Mouse (Mus musculus) macrophage (primary cell): ENCODE results near the gene Gm826. TPM values are rescaled to one million over a fixed set of nuclear protein-coding genes. Genes with fewer than 3 reads are reported as not detected.
A peak's percentile ranks its signal among the peaks of the same experiment; 100 is the strongest.

Experiments used
- H3K27ac ChIP-seq: fragments of 350-480 bp; formaldehyde crosslinking; 2 replicates; pipeline ENCODE4 v1.9.0; 2021
- H3K36me3 ChIP-seq: fragments of 350-480 bp; formaldehyde crosslinking; 2 replicates; pipeline ENCODE4 v1.9.0; 2021; ENCODE audit errors: inconsistent target
- H3K4me3 ChIP-seq: fragments of 350-480 bp; formaldehyde crosslinking; 2 replicates; pipeline ENCODE4 v1.9.0; 2021; ENCODE audit errors: inconsistent target
- H3K79me2 ChIP-seq: fragments of 350-480 bp; formaldehyde crosslinking; 2 replicates; pipeline ENCODE4 v1.9.0; 2021; ENCODE audit errors: inconsistent target
- WGBS: methylation state at CpG from one replicate; pipeline ENCODE4 v1.1.7; 2026; ENCODE audit warnings: inconsistent platforms; ENCODE audit not compliant: missing documents; 5-methylcytosine and 5-hydroxymethylcytosine counted together
- polyA plus RNA-seq: library from polyadenylated mRNA; stranded (reverse); fragments of 250-400 nt; gene quantifications from 3 replicates; pipeline ENCODE4 v1.2.4, GENCODE M21; 2018; ENCODE audit warnings: inconsistent platforms
- total RNA-seq, 78 experiments: library from RNA; depleted of rRNA; stranded (reverse); fragments of 250-400 nt; gene quantifications; 1 replicate in 9 of 78; 2 replicates in 24 of 78; 3 replicates in 43 of 78; 4 replicates in 2 of 78; pipeline ENCODE4 v1.2.4; 2018; ENCODE audit warnings: inconsistent platforms in 56 of 78

Gm826 gene
- 1 to 10 TPM in 18 of 26 experiments, under 1 TPM in 2, not detected in 6; 0.91 to 3.1 (median 2.1) TPM for total RNA-seq (2018; cell fraction: chromatin; rRNA removed)
- total RNA-seq (2018; cell fraction: cytosol; rRNA removed), result under 1 TPM in 4 of 26 experiments, not detected in 22; 0.27 to 0.39 (median 0.34) TPM
- 1 to 10 TPM in 17 of 26 experiments, under 1 TPM in 3, not detected in 6; 0.83 to 3.5 (median 1.9) TPM for total RNA-seq (2018; cell fraction: nucleus; rRNA removed)
- 0.20 TPM in 1 of 3 replicates, not detected in the others for polyA plus RNA-seq

GRCm38 (mm10) chr2:160334111-160334661, at the start of gene Gm826:
Gene Gm826 (minus strand): TSS chr2:160334162.
- Histone ChIP-seq H3K4me3 (no peak within 1 kb of the TSS), H3K27ac (no peak within 1 kb of the TSS), H3K36me3 (no peaks in the 10 kb centered on the region), H3K79me2 (no peaks in the 10 kb centered on the region)
- WGBS, result 94% methylated on average over 4 of the region's 4 CpGs

GRCm38 (mm10) chr2:160383418-160383817, 49.5 kb upstream of the Gm826 start:
- H3K4me3 ChIP-seq, result no peak overlapping the region
- H3K36me3 ChIP-seq, result no peaks in the 10 kb centered on the region
- WGBS, result 81% methylated on average over 3 of the region's 3 CpGs
- H3K79me2 ChIP-seq, result no peaks in the 10 kb centered on the region
- H3K27ac ChIP-seq, result no peak overlapping the region

- H3K4me3 ChIP-seq, result no peak overlapping the region
- 47% methylated on average over 4 of the region's 4 CpGs for WGBS
- no peak overlapping the region for H3K27ac ChIP-seq
- H3K36me3 ChIP-seq, result no peaks in the 10 kb centered on the region
- H3K79me2 ChIP-seq, result no peaks in the 10 kb centered on the region
Observed at GRCm38 (mm10) chr2:160378271-160378670, 44.3 kb upstream of the Gm826 start.

- WGBS, result 58% methylated on average over 5 of the region's 5 CpGs
- no peaks in the 10 kb centered on the region for H3K79me2 ChIP-seq
- no peak overlapping the region for H3K4me3 ChIP-seq
Observed at GRCm38 (mm10) chr2:160376236-160376635, 42.3 kb upstream of the Gm826 start.

GRCm38 (mm10) chr2:160369653-160370420, 35.9 kb upstream of the Gm826 start:
- H3K27ac ChIP-seq, result no peak overlapping the region
- 17% methylated on average over 25 of the region's 25 CpGs for WGBS
- peaks cover 16% of the 10 kb centered on the region for H3K79me2 ChIP-seq
- H3K4me3 ChIP-seq, result no peak overlapping the region
- H3K36me3 ChIP-seq, result no peaks in the 10 kb centered on the region

More at GRCm38 (mm10) chr2:160376236-160376635, 42.3 kb upstream of the Gm826 start:
- no peaks in the 10 kb centered on the region for H3K36me3 ChIP-seq
- H3K27ac ChIP-seq, result no peak overlapping the region

GRCm38 (mm10) chr2:160368422-160369357, 34.7 kb upstream of the Gm826 start:
- Histone ChIP-seq H3K27ac (no peak overlapping the region), H3K36me3 (no peaks in the 10 kb centered on the region), H3K79me2 (peaks cover 28% of the 10 kb centered on the region), H3K4me3 (no peak overlapping the region)
- 6% methylated on average over 52 of the region's 52 CpGs for WGBS

- Histone ChIP-seq H3K4me3 (peak overlapping the region; percentile 32), H3K36me3 (no peaks in the 10 kb centered on the region), H3K79me2 (peaks cover 37% of the 10 kb centered on the region), H3K27ac (peak overlapping the region; percentile 63)
- under 1% methylated on average over 38 of the region's 45 CpGs for WGBS
Observed at GRCm38 (mm10) chr2:160367448-160368208, 33.7 kb upstream of the Gm826 start.

GRCm38 (mm10) chr2:160366980-160367338, 33.0 kb upstream of the Gm826 start, which contains the start of gene Mafb:
Gene Mafb (minus strand): TSS chr2:160367065.
- H3K36me3 ChIP-seq, result no peaks in the 10 kb centered on the region
- peak within 1 kb of the TSS; percentile 63 for H3K27ac ChIP-seq
- peak within 1 kb of the TSS; percentile 83 for H3K4me3 ChIP-seq
- peaks cover 37% of the 10 kb centered on the region for H3K79me2 ChIP-seq
- WGBS, result 1% methylated on average over 26 of the region's 37 CpGs

GRCm38 (mm10) chr2:160366111-160366979, 32.4 kb upstream of the Gm826 start:
- WGBS, result 3% methylated on average over 88 of the region's 95 CpGs
- Histone ChIP-seq H3K4me3 (peak overlapping the region; percentile 83), H3K27ac (no peak overlapping the region), H3K79me2 (peaks cover 37% of the 10 kb centered on the region), H3K36me3 (no peaks in the 10 kb centered on the region)

GRCm38 (mm10) chr2:160365107-160365911, 31.3 kb upstream of the Gm826 start:
- H3K4me3 ChIP-seq, result peak overlapping the region; percentile 83
- no peaks in the 10 kb centered on the region for H3K36me3 ChIP-seq
- peak overlapping the region; percentile 64 for H3K27ac ChIP-seq
- peaks cover 37% of the 10 kb centered on the region for H3K79me2 ChIP-seq
- 3% methylated on average over 50 of the region's 50 CpGs for WGBS

GRCm38 (mm10) chr2:160364666-160365065, 30.7 kb upstream of the Gm826 start:
- H3K27ac ChIP-seq, result peak overlapping the region; percentile 64
- no peaks in the 10 kb centered on the region for H3K36me3 ChIP-seq
- WGBS, result 11% methylated on average over 12 of the region's 12 CpGs
- H3K79me2 ChIP-seq, result peaks cover 37% of the 10 kb centered on the region
- H3K4me3 ChIP-seq, result peak overlapping the region; percentile 83

GRCm38 (mm10) chr2:160364128-160364650, 30.2 kb upstream of the Gm826 start:
- H3K4me3 ChIP-seq, result peak overlapping the region; percentile 83
- WGBS, result 7% methylated on average over 9 of the region's 9 CpGs
- no peaks in the 10 kb centered on the region for H3K36me3 ChIP-seq
- peaks cover 37% of the 10 kb centered on the region for H3K79me2 ChIP-seq
- peak overlapping the region; percentile 64 for H3K27ac ChIP-seq
